In the genomic region with DNA sequence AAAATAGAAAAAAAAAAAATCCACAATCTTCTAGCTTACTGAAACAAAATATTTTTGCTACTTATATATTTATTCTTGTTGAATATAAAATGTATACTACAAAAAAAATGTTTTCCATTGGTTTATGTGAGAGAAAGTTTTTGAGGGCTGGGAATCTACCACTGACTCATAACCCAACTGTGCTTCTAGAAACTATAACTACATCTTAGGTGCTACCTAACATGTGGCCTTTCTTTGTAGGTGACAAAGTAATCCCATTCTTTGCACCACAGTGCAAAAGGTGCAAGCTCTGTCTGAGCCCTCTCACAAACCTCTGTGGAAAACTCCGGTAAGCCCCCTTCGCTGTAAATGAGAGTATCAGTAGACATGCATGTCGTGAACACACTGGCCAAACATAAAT, we compare ENCODE assay signal across 35 mouse cellular contexts. TPM values are rescaled to one million over a fixed set of nuclear protein-coding genes. Genes with fewer than 3 reads are reported as not detected.
"Had no signal": no experiment of that assay in that cellular context is flagged by ENCODE, and none has a peak within 500 bp of the region (broad histone marks: within the 10 kb centered on the region; RNA-seq: fewer than 3 reads in every experiment).

No protein-coding gene starts in this region.

- H3K27ac ChIP-seq: heart, adult 2 months; hindbrain, embryonic 10.5 days; hindbrain, embryonic 12.5 days; hindbrain, embryonic 15.5 days; hindbrain, postnatal 0 days; kidney, embryonic 15.5 days; kidney, postnatal 0 days; layer of hippocampus, adult 2 months; left cerebral cortex, adult 2 months; limb, embryonic 13.5 days; limb, embryonic 15.5 days; liver, embryonic 12.5 days; liver, embryonic 14.5 days had no signal

- H3K36me3 ChIP-seq: heart, embryonic 12.5 days; hindbrain, embryonic 10.5 days; hindbrain, embryonic 12.5 days; hindbrain, embryonic 15.5 days; kidney, embryonic 15.5 days; limb, embryonic 13.5 days; limb, embryonic 15.5 days; liver, embryonic 12.5 days had no signal

- H3K9ac ChIP-seq: heart, embryonic 12.5 days; hindbrain, embryonic 12.5 days; hindbrain, embryonic 15.5 days; kidney, embryonic 15.5 days; limb, embryonic 13.5 days; limb, embryonic 15.5 days; liver, embryonic 12.5 days; liver, embryonic 14.5 days had no signal

- DNase-seq: gastrocnemius, postnatal 14 days; gastrocnemius, postnatal 36 days; heart, adult 11 months; heart, adult 2 months; heart, postnatal 10 days; heart, postnatal 4 days; kidney, adult 11 months; kidney, adult 2 months; kidney, adult 9 months; kidney, postnatal 14 days; kidney, postnatal 36 days; left cerebral cortex, postnatal 4 days had no signal

- H3K4me1 ChIP-seq: heart, embryonic 12.5 days; hindbrain, embryonic 10.5 days; hindbrain, embryonic 12.5 days; hindbrain, embryonic 15.5 days; kidney, embryonic 15.5 days; limb, embryonic 13.5 days; limb, embryonic 15.5 days; liver, embryonic 12.5 days had no signal

- H3K27me3 ChIP-seq: heart, embryonic 12.5 days; hindbrain, embryonic 12.5 days; hindbrain, embryonic 15.5 days; kidney, embryonic 15.5 days; limb, embryonic 13.5 days; limb, embryonic 15.5 days; liver, embryonic 12.5 days had no signal

- H3K9me3 ChIP-seq: heart, embryonic 12.5 days; hindbrain, embryonic 10.5 days; hindbrain, embryonic 12.5 days; hindbrain, embryonic 15.5 days; kidney, embryonic 15.5 days; limb, embryonic 13.5 days; limb, embryonic 15.5 days; liver, embryonic 12.5 days had no signal

- H3K4me2 ChIP-seq: heart, embryonic 12.5 days; hindbrain, embryonic 12.5 days; hindbrain, embryonic 15.5 days; kidney, embryonic 15.5 days; limb, embryonic 13.5 days; limb, embryonic 15.5 days; liver, embryonic 12.5 days had no signal

- H3K4me3 ChIP-seq: heart, adult 2 months; heart, embryonic 12.5 days; hindbrain, embryonic 10.5 days; hindbrain, embryonic 12.5 days; hindbrain, embryonic 15.5 days; kidney, embryonic 15.5 days; layer of hippocampus, adult 2 months; left cerebral cortex, adult 2 months; limb, embryonic 13.5 days; limb, embryonic 15.5 days; liver, embryonic 12.5 days had no signal

- ATAC-seq: hindbrain, postnatal 0 days; liver, embryonic 12.5 days had no signal

RNA-seq across cellular contexts. Expression of gene Adh4, which starts 5.1 kb away (rescaled TPM):
- total RNA-seq: gastrocnemius, adult 18-20 months; gastrocnemius, adult 8-10 months; gastrocnemius, postnatal 14 days; gastrocnemius, postnatal 36 days; heart, adult 2 months; heart, postnatal 10 days; heart, postnatal 25 days; heart, postnatal 4 days; hindbrain, postnatal 0 days; layer of hippocampus, adult 2 months; layer of hippocampus, postnatal 10 days; layer of hippocampus, postnatal 25 days; left cerebral cortex, adult 2 months; left cerebral cortex, postnatal 25 days; left cerebral cortex, postnatal 4 days had no signal
- polyA plus RNA-seq: heart, adult 2 months; heart, embryonic 12.5 days; heart, embryonic 14.5 days; heart, embryonic 16.5 days; hindbrain, embryonic 10.5 days; hindbrain, embryonic 12.5 days; hindbrain, embryonic 15.5 days; hindbrain, postnatal 0 days; intestine, embryonic 14.5 days; kidney, embryonic 15.5 days; kidney, postnatal 0 days; limb, embryonic 11.5 days; limb, embryonic 13.5 days; liver, embryonic 12.5 days had no signal
